Mouse (Mus musculus) liver, adult 2 months (tissue): ENCODE results near the gene Gls. TPM values are rescaled to one million over a fixed set of nuclear protein-coding genes. Genes with fewer than 3 reads are reported as not detected.

Experiments used
- DNase-seq: peaks from one replicate; pipeline ENCODE4 v3.0.0-alpha.2; 2011; ENCODE audit warnings: low read depth, low spot score; ENCODE audit errors: extremely low read depth
- H3K27ac ChIP-seq: fragments of 200-500 bp; replicated peaks from 2 replicates; pipeline ENCODE4 v1.5.1; 2012; ENCODE audit warnings: low read depth, mild to moderate bottlenecking, control low read depth, inconsistent platforms, low read length; ENCODE audit not compliant: insufficient read depth
- H3K27me3 ChIP-seq: fragments of 200-500 bp; 2 replicates; pipeline ENCODE4 v1.6.1; 2012; ENCODE audit warnings: mild to moderate bottlenecking, moderate library complexity, low read length, inconsistent platforms; ENCODE audit not compliant: control insufficient read depth, insufficient read depth
- H3K36me3 ChIP-seq: fragments of 200-500 bp; 2 replicates; pipeline ENCODE4 v1.6.1; 2012; ENCODE audit warnings: low read length, inconsistent platforms; ENCODE audit not compliant: control insufficient read depth, insufficient read depth
- H3K4me1 ChIP-seq: fragments of 200-500 bp; 2 replicates; pipeline ENCODE4 v1.6.1; 2011; ENCODE audit warnings: low read length; ENCODE audit not compliant: control insufficient read depth, insufficient read depth
- H3K4me3 ChIP-seq: fragments of 200-500 bp; 2 replicates; pipeline ENCODE4 v1.5.1; 2011; ENCODE audit warnings: low read depth, mild to moderate bottlenecking, control low read depth, low read length, moderate library complexity; ENCODE audit not compliant: insufficient read depth
- H3K79me2 ChIP-seq: fragments of 200-500 bp; 2 replicates; pipeline ENCODE4 v1.6.1; 2012; ENCODE audit warnings: inconsistent platforms, mild to moderate bottlenecking, low read length, moderate library complexity; ENCODE audit not compliant: control insufficient read depth, insufficient read depth
- H3K9ac ChIP-seq: fragments of 200-500 bp; 2 replicates; pipeline ENCODE4 v1.6.1; 2012; ENCODE audit warnings: low read depth, mild to moderate bottlenecking, control low read depth, inconsistent platforms, low read length
- CTCF ChIP-seq: fragments of 200-500 bp; IDR thresholded peaks from 2 replicates; pipeline ENCODE4 v1.5.1; 2011; ENCODE audit warnings: low read depth, low read length, control low read depth
- POLR2A ChIP-seq: fragments of 200-500 bp; IDR thresholded peaks from 2 replicates; pipeline ENCODE4 v1.6.1; 2011; ENCODE audit warnings: low read length, control low read depth; ENCODE audit not compliant: insufficient read depth; ENCODE audit errors: extremely low read depth
- WGBS: fragments of 180-500 bp; shearing (Covaris S2); methylation state at CpG from one replicate; pipeline ENCODE4 v1.1.7; 2018; 5-methylcytosine and 5-hydroxymethylcytosine counted together
- polyA plus RNA-seq: library from polyadenylated mRNA; depleted of rRNA; stranded (reverse); fragments of >200 nt; gene quantifications from 2 replicates; pipeline ENCODE4 v1.2.3, GENCODE M21; 2012
- total RNA-seq: library from RNA; depleted of rRNA; stranded (reverse); fragments of >200 nt; gene quantifications from 2 replicates; pipeline ENCODE4 v1.2.3, GENCODE M21; 2014

Gls gene
- total and polyA plus RNA-seq, 2 experiments = 1.2 to 10.5 TPM

- Histone ChIP-seq H3K27ac (no peak overlapping the region), H3K9ac (no peak overlapping the region), H3K4me3 (no peak overlapping the region), H3K36me3 (no peaks in the 10 kb centered on the region), H3K27me3 (no peaks in the 10 kb centered on the region), H3K4me1 (no peaks in the 10 kb centered on the region), H3K79me2 (no peaks in the 10 kb centered on the region)
- no peak for DNase-seq
- WGBS = 71% methylated on average over 9 of the region's 9 CpGs
- TF ChIP-seq POLR2A = no peak
Observed at GRCm38 (mm10) chr1:52270354-52270753, 37.3 kb upstream of the Gls start.

- WGBS = 73% methylated on average over 4 of the region's 4 CpGs
- TF ChIP-seq CTCF = no peak
- TF ChIP-seq POLR2A = no peak
- no peaks in the 10 kb centered on the region for H3K27me3 ChIP-seq
- H3K4me1 ChIP-seq = no peaks in the 10 kb centered on the region
- no peak overlapping the region for H3K4me3 ChIP-seq
- no peak overlapping the region for H3K27ac ChIP-seq
- no peak for DNase-seq
- no peaks in the 10 kb centered on the region for H3K36me3 ChIP-seq
- no peak overlapping the region for H3K9ac ChIP-seq
- no peaks in the 10 kb centered on the region for H3K79me2 ChIP-seq
Observed at GRCm38 (mm10) chr1:52269596-52269995, 36.6 kb upstream of the Gls start.

- 92% methylated on average over 6 of the region's 6 CpGs for WGBS
- Histone ChIP-seq H3K27me3 (no peaks in the 10 kb centered on the region), H3K4me1 (no peaks in the 10 kb centered on the region), H3K9ac (no peak overlapping the region), H3K36me3 (no peaks in the 10 kb centered on the region), H3K79me2 (no peaks in the 10 kb centered on the region), H3K27ac (no peak overlapping the region), H3K4me3 (no peak overlapping the region)
- DNase-seq = no peak
- TF ChIP-seq POLR2A (no peak), CTCF (no peak)
Observed at GRCm38 (mm10) chr1:52268006-52268405, 35.0 kb upstream of the Gls start.

- TF ChIP-seq CTCF = 0 out of 2 replicates have a peak, but pooled peaks have one; percentile 11
- TF ChIP-seq POLR2A = no peak
- Histone ChIP-seq H3K36me3 (no peaks in the 10 kb centered on the region), H3K9ac (no peak overlapping the region), H3K4me3 (no peak overlapping the region), H3K4me1 (no peaks in the 10 kb centered on the region), H3K27ac (no peak overlapping the region), H3K27me3 (no peaks in the 10 kb centered on the region), H3K79me2 (no peaks in the 10 kb centered on the region)
- WGBS = 49% methylated on average over 3 of the region's 3 CpGs
- peak; percentile 54 for DNase-seq
Observed at GRCm38 (mm10) chr1:52267606-52268005, 34.6 kb upstream of the Gls start.

GRCm38 (mm10) chr1:52265886-52266516 lies 33.0 kb upstream of the Gls start:
- no peak overlapping the region for H3K4me3 ChIP-seq
- H3K79me2 ChIP-seq = no peaks in the 10 kb centered on the region
- no peaks in the 10 kb centered on the region for H3K4me1 ChIP-seq
- no peaks in the 10 kb centered on the region for H3K36me3 ChIP-seq
- 81% methylated on average over 3 of the region's 3 CpGs for WGBS
- DNase-seq = no peak
- no peak for TF ChIP-seq CTCF
- no peak overlapping the region for H3K9ac ChIP-seq
- no peak overlapping the region for H3K27ac ChIP-seq
- no peaks in the 10 kb centered on the region for H3K27me3 ChIP-seq

GRCm38 (mm10) chr1:52264290-52264689 lies 31.3 kb upstream of the Gls start:
- H3K36me3 ChIP-seq = no peaks in the 10 kb centered on the region
- no peaks in the 10 kb centered on the region for H3K79me2 ChIP-seq
- no peaks in the 10 kb centered on the region for H3K4me1 ChIP-seq
- DNase-seq = no peak
- no peak overlapping the region for H3K27ac ChIP-seq
- H3K4me3 ChIP-seq = no peak overlapping the region
- TF ChIP-seq POLR2A (no peak), CTCF (no peak)
- no peaks in the 10 kb centered on the region for H3K27me3 ChIP-seq
- 27% methylated on average over 3 of the region's 3 CpGs for WGBS
- no peak overlapping the region for H3K9ac ChIP-seq
